Mouse (Mus musculus) adrenal gland, adult 18-20 months (tissue): ENCODE measurements at regions not wholly inside any gene's neighbourhood (a gene's known extent, or its start where the extent isn't known, plus 50 kb on each side); places are given as distances from the start of the nearest gene placed in this dataset.

Experiments used
- DNase-seq, 2 experiments: peaks; one replicate each; pipeline ENCODE4 v3.0.0; 2021 to 2022; ENCODE audit warnings: low spot score in 2 of 2

- DNase-seq, result peak in 1 of 2 experiments; percentile 46
Observed at GRCm38 (mm10) chr9:71058655-71059054, 106.6 kb upstream of the Lipc start.

GRCm38 (mm10) chr9:71056836-71057235 lies 104.8 kb upstream of the Lipc start:
- DNase-seq, result no peak

DNA sequence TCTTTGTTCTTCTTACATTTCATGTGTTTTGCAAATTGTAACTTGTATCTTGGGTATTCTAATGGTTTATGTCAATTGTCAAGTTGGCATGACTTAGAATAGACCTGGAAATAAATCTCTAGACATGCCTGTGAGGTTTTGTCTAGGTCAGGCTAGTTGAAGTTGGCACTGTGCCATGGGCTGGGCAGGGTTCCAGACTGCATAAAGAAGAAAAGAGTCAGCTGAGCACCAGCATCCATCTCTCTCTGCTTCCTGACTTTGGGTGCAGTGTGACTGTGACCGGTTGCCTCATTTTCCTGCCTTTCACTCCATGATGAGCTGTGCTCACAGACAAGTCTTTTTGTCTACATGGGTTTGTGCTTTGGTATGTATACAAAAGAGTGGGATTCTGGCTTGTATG lies 91.9 kb upstream of the Lipc start:
- no peak for DNase-seq

- DNase-seq, result no peak
Observed at GRCm38 (mm10) chr9:71035286-71035685, 83.3 kb upstream of the Lipc start.

DNA sequence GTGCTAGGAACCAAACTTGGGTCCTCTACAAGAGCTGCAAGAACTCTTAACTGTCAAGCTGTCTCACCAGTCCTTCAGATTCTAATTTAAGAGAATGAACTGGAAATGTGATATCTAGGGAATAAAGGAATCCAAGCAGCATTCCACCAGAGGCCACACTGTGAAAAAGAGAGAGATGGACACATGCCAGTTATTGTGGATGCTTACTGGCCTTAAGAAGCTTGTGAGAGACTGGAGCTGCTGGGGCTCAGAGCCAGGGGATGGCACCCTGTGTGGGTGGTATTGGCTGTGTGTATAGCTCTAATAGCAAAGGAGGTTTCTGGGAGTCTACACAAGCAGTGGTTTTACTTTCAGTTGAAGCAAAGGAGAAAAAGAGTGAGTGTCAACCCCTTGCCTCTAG lies 80.1 kb upstream of the Lipc start:
- DNase-seq, result no peak

- DNase-seq, result no peak
Observed at GRCm38 (mm10) chr9:71030203-71030921, 78.3 kb upstream of the Lipc start.

GRCm38 (mm10) chr9:71028102-71028501 lies 76.1 kb upstream of the Lipc start:
- DNase-seq, result no peak

GRCm38 (mm10) chr9:71027626-71028025 lies 75.6 kb upstream of the Lipc start:
- DNase-seq, result no peak

GRCm38 (mm10) chr9:71025196-71025595 lies 73.2 kb upstream of the Lipc start:
- DNase-seq, result no peak

GRCm38 (mm10) chr9:71018206-71018605 lies 66.2 kb upstream of the Lipc start:
- no peak for DNase-seq

GRCm38 (mm10) chr9:71017396-71018179 lies 65.6 kb upstream of the Lipc start:
- DNase-seq, result no peak

GRCm38 (mm10) chr9:71015942-71016341 lies 63.9 kb upstream of the Lipc start:
- no peak for DNase-seq

DNA sequence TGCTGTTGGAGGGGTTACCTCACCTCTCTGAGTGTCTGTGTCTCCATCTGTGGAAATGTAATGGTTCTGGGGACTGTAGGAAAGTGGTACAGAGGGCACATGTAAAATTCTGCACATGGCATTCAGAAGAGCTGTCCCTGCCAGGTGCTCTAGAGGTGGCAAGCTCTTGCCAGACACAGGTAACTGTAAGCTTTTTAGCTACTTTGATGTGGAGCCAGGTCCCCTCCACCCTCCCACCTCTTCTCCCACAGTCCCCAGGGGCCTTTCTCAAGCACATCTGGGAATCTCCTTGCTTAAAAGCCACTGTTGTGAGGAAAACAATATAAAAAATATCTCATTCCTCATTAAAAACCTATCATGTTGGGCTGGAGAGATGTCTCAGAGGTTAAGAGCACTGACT lies 63.4 kb upstream of the Lipc start:
- DNase-seq, result no peak

DNA sequence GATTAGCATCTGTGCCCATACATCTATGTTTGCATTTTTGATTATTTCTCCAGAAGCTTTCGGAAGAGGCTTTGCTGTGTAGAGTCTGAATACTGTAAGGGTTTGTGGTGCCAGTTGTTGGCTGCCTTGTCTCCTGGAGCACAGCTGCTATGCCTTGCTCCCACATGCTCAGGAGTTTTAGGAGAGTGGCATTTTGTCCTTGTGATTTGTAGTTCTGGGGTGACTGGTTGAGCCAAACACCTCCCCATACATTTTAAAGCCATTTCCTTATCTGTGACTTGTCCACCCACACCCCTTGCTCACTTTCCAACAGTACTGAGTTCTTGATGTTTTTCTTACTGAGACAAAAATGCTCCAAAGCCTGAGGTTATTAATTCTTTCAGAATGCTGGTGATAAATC lies 60.4 kb upstream of the Lipc start:
- DNase-seq, result no peak

DNA sequence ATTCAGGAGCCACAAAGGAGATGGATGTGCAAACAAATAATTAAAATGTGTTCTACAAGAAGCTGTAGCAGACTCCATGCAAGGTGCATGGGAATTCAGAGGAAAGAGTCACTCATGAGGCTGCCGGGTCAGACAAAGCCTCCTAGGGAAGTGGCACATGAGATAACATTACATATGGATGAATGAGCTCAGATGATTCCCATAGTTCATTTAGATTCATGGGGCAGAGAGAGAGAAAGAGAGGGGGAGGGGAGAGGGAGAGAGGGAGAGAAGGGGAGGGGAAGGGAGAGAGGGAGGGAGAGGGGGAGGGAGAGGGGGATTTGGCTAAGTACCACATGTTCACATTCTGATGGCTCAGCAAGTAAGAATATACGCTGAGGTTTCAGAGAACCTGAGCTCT lies 52.6 kb upstream of the Lipc start:
- DNase-seq, result no peak
